Mouse (Mus musculus): ENCODE measurements around the gene Fyco1. TPM values are rescaled to one million over a fixed set of nuclear protein-coding genes. Genes with fewer than 3 reads are reported as not detected.
"Not testable (repeated sequence)": the region's sequence is repeated elsewhere in the genome, so short reads cannot be mapped to it uniquely, and the experiment has no call there.

The Fyco1 gene
- polyA plus RNA-seq, 1 experiment from 2014 or later, result 10.8 TPM

GRCm38 (mm10) chr9:123758645-123759044, 93.1 kb downstream of the Fyco1 start:
- no peaks in the 10 kb centered on the region for H3K4me1 ChIP-seq
- H3K36me3 ChIP-seq, result no peaks in the 10 kb centered on the region
- H3K9me3 ChIP-seq (replicated peaks), result no peaks in the 10 kb centered on the region
- H3K27ac ChIP-seq (replicated peaks), result no peak overlapping the region
- 88% methylated on average over 4 of the region's 4 CpGs for WGBS
- H3K4me3 ChIP-seq, result no peak overlapping the region
- DNase-seq (ENCODE audit: low spot score), result no peak
- H3K27me3 ChIP-seq (ENCODE audit: low read depth, poor library complexity, severe bottlenecking), result no peaks in the 10 kb centered on the region

- H3K4me3 ChIP-seq, result no peak overlapping the region
- 89% methylated on average over 1 of the region's 1 CpGs for WGBS
- no peaks in the 10 kb centered on the region for H3K4me1 ChIP-seq
- H3K27ac ChIP-seq (replicated peaks), result no peak overlapping the region
- DNase-seq (ENCODE audit: low spot score), result no peak
- no peaks in the 10 kb centered on the region for H3K9me3 ChIP-seq (replicated peaks)
- H3K36me3 ChIP-seq, result no peaks in the 10 kb centered on the region
- no peaks in the 10 kb centered on the region for H3K27me3 ChIP-seq (ENCODE audit: low read depth, poor library complexity, severe bottlenecking)
These were observed 93.5 kb downstream of the Fyco1 start for GRCm38 (mm10) chr9:123758156-123758555.

DNA sequence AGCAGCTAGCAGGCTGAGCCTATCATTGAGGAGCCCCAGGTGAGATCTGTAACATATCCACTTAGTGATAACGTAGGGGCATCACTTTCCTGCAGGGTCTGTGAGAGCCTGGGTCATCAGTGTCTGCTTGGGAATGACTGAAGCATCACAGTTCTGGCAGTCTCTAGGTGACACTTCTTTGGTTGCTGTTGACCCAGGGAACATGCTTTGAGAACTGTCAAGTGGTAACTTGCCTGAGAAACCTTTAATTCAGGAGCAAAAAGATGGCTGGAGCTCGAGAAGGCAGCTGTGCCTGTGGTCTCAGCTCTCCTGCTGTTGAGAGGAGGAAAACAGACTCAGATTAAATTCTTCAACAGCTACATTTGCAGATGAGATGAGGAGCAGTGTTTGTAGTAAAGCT, 94.4 kb downstream of the Fyco1 start:
- H3K27me3 ChIP-seq (ENCODE audit: low read depth, poor library complexity, severe bottlenecking), result no peaks in the 10 kb centered on the region
- no peak for DNase-seq (ENCODE audit: low spot score)
- 54% methylated on average over 2 of the region's 2 CpGs for WGBS
- no peak overlapping the region for H3K4me3 ChIP-seq
- H3K9me3 ChIP-seq (replicated peaks), result no peaks in the 10 kb centered on the region
- no peak overlapping the region for H3K27ac ChIP-seq (replicated peaks)
- H3K4me1 ChIP-seq, result no peaks in the 10 kb centered on the region
- H3K36me3 ChIP-seq, result no peaks in the 10 kb centered on the region

GRCm38 (mm10) chr9:123756752-123757151, 94.9 kb downstream of the Fyco1 start:
- Histone ChIP-seq H3K4me3 (no peak overlapping the region), H3K27me3 (ENCODE audit: low read depth, poor library complexity, severe bottlenecking) (no peaks in the 10 kb centered on the region), H3K9me3 (replicated peaks) (no peaks in the 10 kb centered on the region), H3K4me1 (no peaks in the 10 kb centered on the region), H3K36me3 (no peaks in the 10 kb centered on the region), H3K27ac (replicated peaks) (no peak overlapping the region)
- WGBS, result 82% methylated on average over 3 of the region's 3 CpGs
- DNase-seq (ENCODE audit: low spot score), result no peak

- no peaks in the 10 kb centered on the region for H3K27me3 ChIP-seq (ENCODE audit: low read depth, poor library complexity, severe bottlenecking)
- H3K27ac ChIP-seq (replicated peaks), result no peak overlapping the region
- H3K4me1 ChIP-seq, result no peaks in the 10 kb centered on the region
- H3K9me3 ChIP-seq (replicated peaks), result no peaks in the 10 kb centered on the region
- DNase-seq (ENCODE audit: low spot score), result no peak
- 90% methylated on average over 4 of the region's 4 CpGs for WGBS
- no peak overlapping the region for H3K4me3 ChIP-seq
- H3K36me3 ChIP-seq, result no peaks in the 10 kb centered on the region
These were observed 97.4 kb downstream of the Fyco1 start for GRCm38 (mm10) chr9:123754333-123754732.

DNA sequence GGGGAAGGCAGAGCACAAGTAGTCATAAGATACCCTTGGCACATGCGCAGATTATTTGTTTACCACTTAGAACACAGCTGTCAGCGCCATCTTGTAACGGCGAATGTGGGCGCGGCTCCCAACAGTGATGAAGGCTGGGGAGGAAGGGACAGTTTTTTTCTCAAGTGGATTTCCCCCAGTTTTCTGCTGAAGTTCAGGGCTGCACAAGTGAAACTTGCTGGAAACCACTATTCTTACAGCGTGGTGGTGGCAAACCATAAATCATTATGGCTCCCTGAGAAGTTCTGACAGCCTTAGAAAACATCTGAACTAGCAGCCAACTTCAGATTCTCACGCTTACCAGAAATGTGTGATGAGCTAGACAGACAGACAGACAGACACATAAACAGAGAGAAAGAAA, 102.0 kb downstream of the Fyco1 start:
- not testable (repeated sequence) for H3K27me3 ChIP-seq (ENCODE audit: low read depth, poor library complexity, severe bottlenecking); DNase-seq (ENCODE audit: low spot score); H3K4me3 ChIP-seq; H3K27ac ChIP-seq (replicated peaks); H3K36me3 ChIP-seq; H3K9me3 ChIP-seq (replicated peaks); H3K4me1 ChIP-seq
- WGBS, result 96% methylated on average over 8 of the region's 8 CpGs

GRCm38 (mm10) chr9:123740799-123741198, 110.9 kb downstream of the Fyco1 start:
- no peak overlapping the region for H3K4me3 ChIP-seq
- 90% methylated on average over 4 of the region's 4 CpGs for WGBS
- H3K27ac ChIP-seq (replicated peaks), result no peak overlapping the region
- H3K36me3 ChIP-seq, result no peaks in the 10 kb centered on the region
- DNase-seq (ENCODE audit: low spot score), result no peak
- no peaks in the 10 kb centered on the region for H3K9me3 ChIP-seq (replicated peaks)
- no peaks in the 10 kb centered on the region for H3K4me1 ChIP-seq
- H3K27me3 ChIP-seq (ENCODE audit: low read depth, poor library complexity, severe bottlenecking), result no peaks in the 10 kb centered on the region

Other genes starting within 250 kb of the Fyco1 start
- 0.20 and 0.30 TPM in 2 replicates for gene Slc6a20b, start 219.3 kb downstream of the Fyco1 start, polyA plus RNA-seq (2016; fragmentation: Nextera tagmentation; extraction: Ambion mirVana)
- gene Ccr9, start 173.5 kb downstream of the Fyco1 start, polyA plus RNA-seq (2016; fragmentation: Nextera tagmentation; extraction: Ambion mirVana), result 0.26 and 0.40 TPM in 2 replicates
- gene Slc6a20a, start 173.0 kb downstream of the Fyco1 start, polyA plus RNA-seq (2016; fragmentation: Nextera tagmentation; extraction: Ambion mirVana), result 2.7 and 3.5 TPM in 2 replicates
- 40.2 and 43.9 TPM in 2 replicates for gene Lztfl1, start 134.2 kb downstream of the Fyco1 start, polyA plus RNA-seq (2016; fragmentation: Nextera tagmentation; extraction: Ambion mirVana)
- gene Cxcr6, start 45.4 kb downstream of the Fyco1 start, polyA plus RNA-seq (2016; fragmentation: Nextera tagmentation; extraction: Ambion mirVana), result 0.17 and 0.25 TPM in 2 replicates
- 0.02 TPM in 1 of 2 replicates, not detected in the other for gene Xcr1, start 10.1 kb upstream of the Fyco1 start, polyA plus RNA-seq (2016; fragmentation: Nextera tagmentation; extraction: Ambion mirVana)
- 0.98 and 1.3 TPM in 2 replicates for gene Ccr1, start 116.8 kb upstream of the Fyco1 start, polyA plus RNA-seq (2016; fragmentation: Nextera tagmentation; extraction: Ambion mirVana)
- not detected in 2 replicates for gene Ccr1l1, start 126.5 kb upstream of the Fyco1 start, polyA plus RNA-seq (2016; fragmentation: Nextera tagmentation; extraction: Ambion mirVana)
- not detected in 2 replicates for gene Ccr3, start 170.1 kb upstream of the Fyco1 start, polyA plus RNA-seq (2016; fragmentation: Nextera tagmentation; extraction: Ambion mirVana)